In the genomic region with DNA sequence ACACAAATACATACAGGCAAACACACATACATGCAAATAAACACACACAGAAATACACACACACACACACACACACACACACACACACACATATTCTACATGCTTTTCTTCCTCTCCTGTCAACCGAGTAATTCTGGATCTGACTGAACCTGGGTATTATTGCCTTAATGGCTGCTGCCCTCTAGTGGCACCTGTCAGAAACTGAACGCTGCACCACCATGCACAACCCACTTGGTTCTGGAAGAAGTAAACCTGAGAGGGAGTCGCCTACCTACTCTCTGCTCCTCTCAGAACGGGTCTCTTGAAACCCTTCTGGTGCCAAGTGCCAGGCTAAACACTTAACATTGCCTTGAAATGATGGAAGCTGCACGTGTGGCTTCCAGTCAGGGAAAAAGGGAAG, we compare ENCODE assay signal across 8 mouse cellular contexts. TPM values are rescaled to one million over a fixed set of nuclear protein-coding genes. Genes with fewer than 3 reads are reported as not detected.
DNase-seq lines count a peak whose midpoint lies in the region; ATAC-seq and TF ChIP-seq lines count a peak whose summit lies in the region.

No protein-coding gene starts in this region.

- H3K27me3 ChIP-seq in CH12.LX (replicated peaks) = peaks cover 56% of the 10 kb centered on the region
- peaks cover 31% of the 10 kb centered on the region; the same call in 1 of the 2 replicates for H3K27me3 ChIP-seq in liver, embryonic 15.5 days
- no peaks in the 10 kb centered on the region for H3K27me3 ChIP-seq in neural tube, embryonic 11.5 days (ENCODE audit: control insufficient read depth, insufficient read depth, low read length)

- 0% methylated on average over 5 of the region's 5 CpGs for WGBS in liver, embryonic 15.5 days (ENCODE audit: insufficient replicate concordance)
- 5% methylated on average over 5 of the region's 5 CpGs for WGBS in neural tube, embryonic 11.5 days

- no peaks in the 10 kb centered on the region for H3K9me3 ChIP-seq in CH12.LX (replicated peaks; ENCODE audit: low read length)
- H3K9me3 ChIP-seq in liver, embryonic 15.5 days (replicated peaks) = no peaks in the 10 kb centered on the region
- H3K9me3 ChIP-seq in neural tube, embryonic 11.5 days (ENCODE audit: control insufficient read depth, low read length) = no peaks in the 10 kb centered on the region

- no peaks in the 10 kb centered on the region for H3K36me3 ChIP-seq in CH12.LX (replicated peaks in 1 of 2; ENCODE audit: control insufficient read depth in 1 of 2, insufficient read depth in 1 of 2, low read length in 1 of 2)
- no peaks in the 10 kb centered on the region for H3K36me3 ChIP-seq in liver, embryonic 15.5 days (replicated peaks)
- H3K36me3 ChIP-seq in neural tube, embryonic 11.5 days (ENCODE audit: control insufficient read depth, insufficient read depth, low read length) = no peaks in the 10 kb centered on the region

- DNase-seq in CH12.LX (ENCODE audit: extremely low read depth) = peak; percentile 82
- DNase-seq in adrenal gland, adult 18-20 months (ENCODE audit: low spot score in 2 of 2) = peak; percentile 65 to 69
- peak; percentile 92 for DNase-seq in embryo, embryonic 10.5 days (ENCODE audit: low spot score)
- DNase-seq in gastrocnemius, postnatal 4 days (ENCODE audit: low spot score in 2 of 2) = peak; percentile 50 to 70
- peak; percentile 78 to 85 for DNase-seq in kidney, postnatal 4 days
- DNase-seq in neural tube, embryonic 11.5 days (ENCODE audit: low spot score) = peak; percentile 78
- peak; percentile 80 for DNase-seq in thymus, postnatal 0 days (ENCODE audit: low spot score)

- H3K9ac ChIP-seq in CH12.LX (ENCODE audit: insufficient read depth, low read depth) = no peak overlapping the region
- no peak overlapping the region for H3K9ac ChIP-seq in liver, embryonic 15.5 days
- H3K9ac ChIP-seq in neural tube, embryonic 11.5 days (ENCODE audit: low read length) = no peak overlapping the region

- no peak overlapping the region for H3K4me2 ChIP-seq in CH12.LX (ENCODE audit: insufficient read depth, low read depth, poor library complexity, severe bottlenecking)
- no peak overlapping the region for H3K4me2 ChIP-seq in liver, embryonic 15.5 days
- H3K4me2 ChIP-seq in neural tube, embryonic 11.5 days (ENCODE audit: low read depth) = no peak overlapping the region

- TF ChIP-seq CTCF in CH12.LX (conservative IDR thresholded peaks at IDR 0.05 in 1 of 2, IDR thresholded peaks at IDR 0.05 in 1 of 2; ENCODE audit: low read depth in 2 of 2, low read length in 2 of 2) = peak; percentile 64 to 93; a peak in 3 of 4 replicates

- TF ChIP-seq POLR2A in CH12.LX (IDR thresholded peaks at IDR 0.05; ENCODE audit: low read depth, low read length) = no peak

- peak; percentile 91 for TF ChIP-seq RAD21 in CH12.LX (IDR thresholded peaks at IDR 0.05; ENCODE audit: low read depth, low read length)

- dilution Hi-C loops in CH12.LX (cut with MboI; ENCODE audit: extremely low pct_ligation_motif_present, extremely low pct_unique_long_range_greater_than_20kb, low sequenced_read_pairs) = no loop called here

- peak; percentile 19; the same call in 1 of the 2 replicates for ATAC-seq in liver, embryonic 15.5 days (ENCODE audit: insufficient read depth)
- ATAC-seq in neural tube, embryonic 11.5 days (ENCODE audit: insufficient read depth, low FRiP score, low TSS enrichment) = no peak; the same call in 1 of the 2 replicates

- in situ Hi-C loops in CH12.LX (cut with MboI; ENCODE audit: low pct_ligation_motif_present, low pct_unique_long_range_greater_than_20kb, low sequenced_read_pairs) = loop anchor here (5.0 to 10.0 kb wide), 3 partner anchors 54 to 306 kb away; no protein-coding TSS in a partner anchor

- no peak overlapping the region for H3K4me3 ChIP-seq in CH12.LX (replicated peaks in 1 of 3; ENCODE audit: low read depth in 2 of 3, low read length in 2 of 3, poor library complexity in 1 of 3)
- no peak overlapping the region for H3K4me3 ChIP-seq in liver, embryonic 15.5 days (replicated peaks)
- H3K4me3 ChIP-seq in neural tube, embryonic 11.5 days (ENCODE audit: low read depth, low read length) = no peak overlapping the region

- H3K27ac ChIP-seq in CH12.LX (ENCODE audit: insufficient read depth, low read depth) = no peak overlapping the region
- no peak overlapping the region for H3K27ac ChIP-seq in liver, embryonic 15.5 days (replicated peaks)
- H3K27ac ChIP-seq in neural tube, embryonic 11.5 days (ENCODE audit: low read depth, low read length) = no peak overlapping the region

- peaks cover 3 to 17% of the 10 kb centered on the region in 2 experiments; a peak in 3 of 4 replicates for H3K4me1 ChIP-seq in CH12.LX (ENCODE audit: control insufficient read depth in 1 of 2, insufficient read depth in 2 of 2)
- H3K4me1 ChIP-seq in liver, embryonic 15.5 days (replicated peaks) = peaks cover 15% of the 10 kb centered on the region
- H3K4me1 ChIP-seq in neural tube, embryonic 11.5 days (ENCODE audit: control insufficient read depth, insufficient read depth, low read length) = 0 out of 2 replicates have a peak, but pooled peaks cover 3% of the 10 kb centered on the region

- H3K79me2 ChIP-seq in CH12.LX (replicated peaks; ENCODE audit: control insufficient read depth, extremely low read depth, insufficient read depth, poor library complexity, severe bottlenecking) = no peaks in the 10 kb centered on the region

- TF ChIP-seq EP300 in CH12.LX (IDR thresholded peaks at IDR 0.05; ENCODE audit: low read length) = no peak

TF ChIP-seq in CH12.LX, 34 proteins besides CTCF, POLR2A, EP300 and RAD21:
- TF ChIP-seq SMC3 (IDR thresholded peaks at IDR 0.05; ENCODE audit: low read depth, low read length) (peak; percentile 85), ETS1 (conservative IDR thresholded peaks at IDR 0.05; ENCODE audit: low read depth, low read length) (no peak), BHLHE40 (IDR thresholded peaks at IDR 0.05; ENCODE audit: low read depth, low read length) (peak; percentile 27; the same call in 1 of the 2 replicates), MYC (IDR thresholded peaks at IDR 0.05; ENCODE audit: low read depth, low read length) (0 out of 2 replicates have a peak, but pooled peaks have one; percentile 38), JUND (conservative IDR thresholded peaks at IDR 0.05; ENCODE audit: low read depth, low read length) (peak; percentile 74), ZC3H11A (IDR thresholded peaks at IDR 0.05; ENCODE audit: low read depth, low read length) (peak; percentile 30; the same call in 1 of the 2 replicates), RCOR1 (conservative IDR thresholded peaks at IDR 0.05; ENCODE audit: low read depth, low read length) (no peak), IRF4 (IDR thresholded peaks at IDR 0.05; ENCODE audit: low read depth, low read length) (peak; percentile 84)

RNA-seq across cellular contexts. Expression of gene Fmod, which starts 11.7 kb away (rescaled TPM):
- not detected in 2 replicates for total RNA-seq in CH12.LX (2012; rRNA removed)
- total RNA-seq in CH12.LX (2014; rRNA removed) = not detected in 2 replicates
- polyA plus RNA-seq in CH12.LX (2012; ENCODE audit: insufficient read length, low read depth) = not detected in 2 replicates
- 1 to 10 TPM; 6.7 to 9.6 TPM for total RNA-seq in adrenal gland, adult 18-20 months (2021)
- total RNA-seq in gastrocnemius, postnatal 4 days (2021) = 100 to 1,000 TPM; 108 to 184 TPM
- polyA plus RNA-seq in liver, embryonic 15.5 days (2015; fragmentation: Nextera tagmentation; extraction: Ambion mirVana) = 2.6 and 3.3 TPM in 2 replicates
- polyA plus RNA-seq in neural tube, embryonic 11.5 days (2014; fragmentation: Nextera tagmentation; extraction: Ambion mirVana) = 16.0 and 16.7 TPM in 2 replicates
- polyA plus RNA-seq in thymus, postnatal 0 days (2015; fragmentation: Nextera tagmentation; extraction: Ambion mirVana) = 0.32 and 0.40 TPM in 2 replicates

RNA-seq across cellular contexts. Expression of gene Btg2, which starts 30.2 kb away (rescaled TPM):
- 11.6 and 14.4 TPM in 2 replicates for total RNA-seq in CH12.LX (2012; rRNA removed)
- total RNA-seq in CH12.LX (2014; rRNA removed) = 14.8 and 19.7 TPM in 2 replicates
- 6.9 and 7.2 TPM in 2 replicates for polyA plus RNA-seq in CH12.LX (2012; ENCODE audit: insufficient read length, low read depth)
- 10 to 100 TPM; 23.1 to 32.7 TPM for total RNA-seq in adrenal gland, adult 18-20 months (2021)
- total RNA-seq in gastrocnemius, postnatal 4 days (2021) = 10 to 100 TPM; 22.4 to 26.7 TPM
- polyA plus RNA-seq in liver, embryonic 15.5 days (2015; fragmentation: Nextera tagmentation; extraction: Ambion mirVana) = 103 and 108 TPM in 2 replicates
- polyA plus RNA-seq in neural tube, embryonic 11.5 days (2014; fragmentation: Nextera tagmentation; extraction: Ambion mirVana) = 97.9 and 110 TPM in 2 replicates
- polyA plus RNA-seq in thymus, postnatal 0 days (2015; fragmentation: Nextera tagmentation; extraction: Ambion mirVana) = 315 and 335 TPM in 2 replicates

Comparison
In these comparisons a context has a peak if more than half of its experiments do, and no peak if none do; other contexts are left out.
1. RNA of gene Btg2, which starts 30.2 kb away (polyA plus RNA-seq): 315 to 335 TPM in thymus, postnatal 0 days, 97.9 to 110 TPM in neural tube, embryonic 11.5 days and 103 to 108 TPM in liver, embryonic 15.5 days; 6.9 to 7.2 TPM in CH12.LX; every median in the first group is over 10 times any median in the second.
2. Peak in every context shown above with its lines, with median percentiles within 50 percentile points of each other: DNase-seq.